Mouse (Mus musculus) urinary bladder, adult 18-20 months (tissue): ENCODE data around the gene BC048562.
A peak's percentile ranks its signal among the peaks of the same experiment; 100 is the strongest.

Source experiments
- DNase-seq, 2 experiments: peaks; one replicate each; pipeline ENCODE4 v3.0.0; 2022; ENCODE audit warnings: low spot score in 2 of 2, mixed read lengths in 2 of 2

BC048562 gene

DNA sequence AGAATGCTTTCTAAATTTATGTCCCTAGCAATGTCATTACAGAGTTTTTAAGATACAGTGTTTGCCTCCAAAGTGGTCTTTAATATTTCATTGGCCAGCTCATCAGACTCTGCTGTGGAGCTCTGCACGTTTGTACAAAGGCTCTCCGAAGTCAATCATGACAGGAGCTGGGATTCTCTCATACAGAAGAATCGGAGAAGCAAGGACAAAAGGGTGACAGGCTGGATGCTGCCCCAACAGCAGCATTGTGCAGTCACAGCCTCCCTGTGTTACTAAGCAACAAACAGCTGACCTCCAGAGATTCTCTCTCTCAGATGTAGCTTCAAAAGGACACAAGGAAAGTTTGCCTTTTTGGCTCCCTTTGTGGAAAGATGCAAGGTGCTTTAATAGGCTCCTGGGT lies at the start of gene BC048562:
TSS of gene BC048562 (plus strand) at position 301 of the 400 bp plus-strand sequence.
- DNase-seq = no peak

- DNase-seq = no peak
Measured at GRCm38 (mm10) chr9:108386816-108387215, 49.5 kb upstream of the BC048562 start.

DNA sequence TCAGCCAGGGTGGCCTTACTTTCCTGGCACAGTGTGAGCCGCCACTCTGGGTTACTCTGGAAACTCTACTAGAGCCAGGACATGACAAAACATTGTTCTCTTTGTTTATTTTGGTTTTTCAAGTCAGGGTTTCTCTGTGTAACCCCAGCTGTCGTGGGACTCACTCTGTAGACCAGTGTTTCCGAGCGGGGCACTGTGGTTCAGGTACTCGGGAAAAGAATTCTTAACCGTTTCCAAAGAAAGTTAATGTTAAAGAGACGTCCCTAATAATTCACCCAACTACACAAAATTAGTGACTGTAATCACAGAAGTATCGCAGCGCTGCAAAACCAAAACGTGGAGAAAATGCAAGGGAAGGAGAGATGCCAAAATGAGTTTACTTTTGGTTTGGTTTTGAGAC lies 47.7 kb upstream of the BC048562 start:
- no peak for DNase-seq

DNA sequence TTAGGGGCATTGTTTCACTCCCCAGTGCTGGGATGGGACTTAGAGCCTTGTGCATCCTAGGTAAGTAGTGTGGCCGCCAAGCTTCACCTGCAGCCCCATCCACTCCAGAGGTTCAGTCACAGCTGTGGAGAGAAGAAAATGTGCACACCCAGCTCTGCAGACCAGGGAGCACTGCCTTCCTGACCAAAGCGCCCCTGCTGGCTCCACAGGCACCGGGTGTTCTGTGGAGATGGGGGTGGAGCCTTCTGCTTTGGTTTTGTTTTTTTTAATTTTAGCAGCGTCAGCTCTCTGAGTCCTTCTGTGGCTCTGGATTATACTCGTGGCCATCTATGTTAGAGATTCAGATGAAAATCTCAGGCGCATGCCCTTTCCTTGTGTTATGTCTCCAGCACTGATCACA lies 47.1 kb upstream of the BC048562 start:
- no peak for DNase-seq

DNA sequence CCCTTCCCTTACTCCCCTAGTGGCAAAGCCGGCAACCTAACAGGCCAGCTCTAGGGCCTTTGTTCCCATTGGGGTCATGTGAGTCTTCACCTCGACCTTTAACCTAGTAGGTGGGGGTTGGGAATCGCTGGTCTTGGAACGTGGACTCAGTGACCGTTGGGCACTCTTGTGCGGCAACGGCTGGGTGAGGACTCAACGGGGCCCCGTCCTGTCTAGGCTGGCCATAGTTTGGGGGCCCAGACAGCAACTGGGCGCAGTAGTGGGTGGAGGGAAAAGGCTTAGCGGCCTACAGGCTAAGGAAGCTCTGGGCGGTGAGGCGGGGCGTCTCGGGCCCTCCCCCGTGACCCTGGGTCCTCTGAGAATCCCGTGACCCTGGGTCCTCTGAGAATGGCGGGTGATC lies 43.6 kb upstream of the BC048562 start, which contains the start of gene 1700102P08Rik:
TSS of gene 1700102P08Rik (plus strand) at position 130 of the 400 bp plus-strand sequence.
- DNase-seq = no peak

- no peak for DNase-seq
Measured at GRCm38 (mm10) chr9:108394191-108394590, 42.1 kb upstream of the BC048562 start.

DNA sequence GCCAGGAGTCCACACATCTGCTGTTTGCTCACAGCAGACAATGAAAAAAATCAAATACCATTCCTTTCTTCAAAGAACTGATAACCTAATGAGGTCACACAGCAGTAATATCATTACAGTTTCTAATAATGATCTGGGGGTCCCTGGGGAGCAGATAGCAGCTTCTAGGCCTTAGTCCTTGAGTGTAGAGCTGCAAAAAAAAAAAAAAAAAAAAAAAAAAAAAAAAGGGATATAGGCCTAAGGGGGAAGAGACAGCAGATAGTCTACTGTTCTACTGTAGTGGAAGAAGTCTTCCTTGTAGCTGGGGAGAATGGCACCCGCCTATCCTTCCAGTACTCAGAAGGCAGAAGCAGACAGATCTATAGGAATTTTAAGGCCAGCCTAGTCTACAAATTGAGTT lies 40.9 kb upstream of the BC048562 start:
- no peak for DNase-seq

DNA sequence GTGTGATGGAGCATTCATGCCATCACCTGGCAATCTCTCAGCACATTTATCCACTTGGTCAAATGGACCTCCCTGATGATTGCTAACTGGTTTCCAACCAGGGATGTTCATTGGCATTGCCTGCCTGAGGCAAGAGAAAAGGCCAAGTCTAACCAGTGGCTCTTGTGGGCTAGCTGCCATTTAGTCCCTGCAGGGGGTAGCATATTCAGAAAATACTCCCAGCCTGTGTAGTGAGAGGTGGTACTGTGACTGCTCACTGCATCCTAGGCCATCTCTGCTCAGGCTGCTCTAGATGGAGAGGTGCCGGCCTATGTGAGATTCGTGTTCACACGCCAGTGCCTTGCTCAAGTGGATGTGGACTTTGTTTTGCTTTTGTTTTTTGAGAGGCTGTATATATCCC lies 38.0 kb upstream of the BC048562 start:
- DNase-seq = no peak

DNA sequence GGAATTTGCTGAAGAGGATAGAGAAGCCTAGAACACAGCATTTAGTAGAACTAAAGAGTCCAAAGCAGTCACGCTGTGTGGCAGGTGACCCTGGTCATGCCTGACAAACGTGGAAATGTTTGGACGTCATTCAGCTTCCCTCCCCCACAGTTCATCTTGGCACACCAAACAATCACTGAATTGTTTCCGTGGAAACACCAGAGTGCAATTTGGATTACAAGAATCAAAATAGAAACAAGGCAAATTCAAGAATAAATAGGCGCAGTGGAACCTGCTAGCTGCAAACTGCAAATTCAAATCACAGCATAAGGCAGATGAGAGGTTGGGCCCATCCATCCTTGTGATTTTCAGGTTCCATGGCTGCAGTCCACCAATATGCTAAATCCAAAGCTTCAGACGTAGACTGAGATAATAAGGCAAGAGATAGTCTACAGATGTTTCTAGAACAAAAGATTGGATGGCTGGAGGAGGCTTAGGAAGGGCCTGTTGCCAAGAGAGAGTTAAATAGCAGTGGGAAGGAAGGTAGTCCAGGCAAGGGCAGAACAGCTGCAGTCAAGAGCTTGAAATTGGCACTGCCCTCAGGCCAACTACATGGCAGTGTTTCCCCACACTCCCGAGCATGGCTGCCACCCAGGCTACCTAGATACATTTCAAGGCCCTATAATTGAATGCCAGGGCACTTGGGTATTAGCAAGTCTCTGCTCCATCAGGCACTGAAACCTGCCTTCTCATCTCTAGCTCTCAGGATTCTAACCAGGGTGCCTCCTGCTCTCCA lies 34.9 kb upstream of the BC048562 start:
- DNase-seq = no peak

DNA sequence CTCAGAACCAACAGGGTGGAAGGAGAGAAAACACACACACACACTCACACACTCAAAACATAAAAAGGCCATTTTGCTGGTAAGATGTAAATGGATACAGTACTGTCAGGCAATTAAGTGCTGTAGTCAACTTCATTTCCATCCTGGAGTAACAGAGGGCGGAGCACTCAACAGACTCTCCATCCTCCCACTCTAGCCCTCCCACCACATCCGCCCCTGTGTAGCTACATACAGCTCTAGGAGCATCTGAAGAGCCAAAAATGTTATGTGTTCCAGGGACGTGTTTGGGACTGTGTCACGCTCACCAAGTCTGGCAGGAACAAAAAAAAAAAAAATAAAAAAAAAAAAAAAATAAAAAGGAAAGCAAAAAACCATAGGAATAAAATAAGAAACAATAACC lies 33.2 kb upstream of the BC048562 start:
- no peak for DNase-seq

GRCm38 (mm10) chr9:108404451-108404850 lies 31.8 kb upstream of the BC048562 start:
- DNase-seq = no peak

DNA sequence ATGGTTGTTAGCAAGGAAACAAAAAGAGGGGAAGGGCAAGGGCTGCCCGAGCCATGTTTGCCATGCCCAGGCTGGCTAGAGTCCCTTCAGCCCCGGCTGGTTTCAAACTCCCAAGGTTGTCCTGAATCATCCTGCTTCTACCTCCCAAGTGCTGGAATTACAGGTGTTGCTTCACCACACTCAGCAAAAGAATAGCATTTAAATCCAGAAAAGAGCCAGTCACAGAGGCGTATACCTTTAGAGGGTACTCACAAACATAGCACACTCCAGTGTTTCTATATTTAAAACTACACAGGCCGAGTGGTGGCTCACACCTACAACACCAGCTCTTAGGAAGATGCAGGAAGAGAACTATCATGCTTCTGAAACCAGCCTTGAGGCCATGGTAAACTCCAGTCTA lies 26.7 kb upstream of the BC048562 start:
- DNase-seq = no peak

DNA sequence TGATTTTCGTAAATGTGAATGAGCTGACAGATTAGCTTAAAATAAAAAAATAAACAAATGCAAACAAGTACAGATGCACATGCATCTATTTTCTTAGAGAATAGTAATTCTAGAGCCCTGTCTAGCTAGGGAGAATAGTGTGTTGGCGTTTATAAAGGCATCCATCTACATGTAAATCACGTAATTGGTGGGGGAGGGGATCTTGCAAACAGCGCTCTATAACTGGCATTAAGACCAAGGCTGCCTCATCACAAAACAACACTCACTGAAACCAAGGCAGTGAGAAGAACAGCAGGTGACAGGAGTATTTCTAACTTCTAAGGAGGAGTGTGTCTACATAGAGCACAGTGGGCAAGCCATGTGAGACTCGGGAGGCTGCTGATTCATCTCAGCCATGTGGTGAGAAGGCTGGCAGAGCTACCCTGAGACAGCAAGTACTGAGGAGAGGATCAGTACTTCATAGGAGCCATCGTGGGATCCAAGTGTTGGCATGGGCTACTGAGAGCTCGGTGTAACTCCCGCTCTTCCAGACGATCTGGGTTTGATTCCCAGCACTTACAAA lies 24.8 kb upstream of the BC048562 start:
- no peak for DNase-seq

DNA sequence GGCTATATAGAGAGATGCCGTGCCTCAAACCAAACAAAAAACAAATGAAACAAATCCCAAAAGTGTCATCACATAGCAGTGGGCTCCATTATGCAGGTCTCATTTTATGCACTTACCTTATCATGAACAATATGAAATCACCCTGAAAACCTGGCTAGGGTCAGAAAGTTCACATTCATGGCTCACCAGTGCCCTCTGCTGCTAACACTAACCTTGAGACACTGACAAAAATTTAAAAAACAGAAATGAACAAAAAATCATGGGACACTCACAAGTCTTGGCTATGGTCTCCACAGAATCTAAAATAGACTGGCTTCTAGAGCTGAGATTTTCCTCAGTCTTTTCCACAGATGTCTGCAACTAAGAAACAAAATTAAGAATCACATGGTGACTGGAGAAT lies 24.1 kb upstream of the BC048562 start:
- peak in 1 of 2 experiments; percentile 16 for DNase-seq

DNA sequence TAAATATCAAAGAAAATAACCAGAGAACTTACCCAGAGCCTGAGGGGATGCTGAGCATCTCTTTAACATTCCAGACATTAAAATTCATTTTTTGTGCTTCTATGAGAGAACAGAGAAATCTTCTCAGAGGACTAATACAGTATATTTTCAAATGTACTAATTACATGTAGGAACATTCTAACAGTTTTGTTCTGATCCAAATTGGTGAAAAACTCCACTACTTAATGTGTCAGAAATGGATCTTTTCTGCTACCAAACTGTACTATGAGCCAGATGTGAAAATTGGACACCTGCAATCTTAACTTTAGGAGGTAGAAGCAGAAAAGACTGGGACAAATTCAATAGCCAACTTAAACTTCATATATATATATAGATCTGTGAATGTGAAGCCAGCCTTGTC lies 7.9 kb upstream of the BC048562 start, which contains the start of gene Ccdc36:
TSS of gene Ccdc36 (minus strand) at position 101 of the 400 bp plus-strand sequence.
- no peak for DNase-seq

- DNase-seq = no peak
Measured at GRCm38 (mm10) chr9:108431431-108432067, 4.7 kb upstream of the BC048562 start.

- no peak for DNase-seq
Measured at GRCm38 (mm10) chr9:108439176-108439575, 2.9 kb downstream of the BC048562 start.

DNA sequence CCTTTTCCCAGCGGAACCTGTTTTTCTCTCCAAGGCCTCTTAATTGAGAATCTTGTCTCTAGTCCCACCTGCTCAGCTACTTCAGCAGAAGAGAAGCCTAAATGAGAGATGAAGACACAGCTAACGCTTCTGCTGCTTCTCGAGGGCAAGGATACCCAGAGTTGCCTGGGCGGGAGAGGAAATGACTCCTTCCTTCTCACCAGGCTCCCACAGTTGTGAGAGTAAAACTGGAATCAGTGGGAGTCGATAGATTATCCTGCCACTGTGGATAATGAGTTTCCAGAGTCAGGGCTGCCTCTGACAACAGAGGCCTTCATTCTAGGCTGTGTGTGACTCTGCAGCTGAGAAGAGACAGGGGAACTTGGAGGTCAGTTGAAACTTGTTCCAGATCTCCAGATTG lies 4.2 kb downstream of the BC048562 start:
- no peak for DNase-seq

- no peak for DNase-seq
Measured at GRCm38 (mm10) chr9:108441236-108441919, 5.1 kb downstream of the BC048562 start.

GRCm38 (mm10) chr9:108445125-108445524 lies 8.8 kb downstream of the BC048562 start:
- no peak for DNase-seq

DNA sequence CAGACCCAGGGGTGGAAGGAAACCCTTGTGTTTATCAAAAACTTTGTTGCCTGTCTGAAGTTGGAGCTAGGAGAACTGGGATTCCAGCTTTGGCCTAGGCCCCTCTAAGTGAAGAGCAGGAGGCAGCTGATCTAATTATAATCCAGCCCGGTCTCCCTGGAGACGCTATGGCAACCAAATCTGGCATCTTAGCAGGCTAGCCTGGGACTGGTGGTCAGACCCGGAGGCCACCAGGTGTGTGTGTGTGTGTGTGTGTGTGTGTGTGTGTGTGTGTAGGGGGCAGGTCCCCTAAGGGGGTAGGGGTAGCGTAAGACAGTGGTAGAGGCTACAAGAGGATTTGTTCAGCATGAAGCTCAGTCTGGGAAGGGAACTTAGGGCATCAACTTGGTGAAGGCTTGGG lies 13.6 kb downstream of the BC048562 start:
- DNase-seq = no peak
